Mouse (Mus musculus) cerebellum, postnatal 14 days (tissue): Measurements from ENCODE around the gene Dlgap1.

Experiments used
- DNase-seq, 2 experiments: peaks; one replicate each; pipeline ENCODE4 v3.0.0; 2021; ENCODE audit warnings: mixed read lengths in 2 of 2

Gene Dlgap1

DNA sequence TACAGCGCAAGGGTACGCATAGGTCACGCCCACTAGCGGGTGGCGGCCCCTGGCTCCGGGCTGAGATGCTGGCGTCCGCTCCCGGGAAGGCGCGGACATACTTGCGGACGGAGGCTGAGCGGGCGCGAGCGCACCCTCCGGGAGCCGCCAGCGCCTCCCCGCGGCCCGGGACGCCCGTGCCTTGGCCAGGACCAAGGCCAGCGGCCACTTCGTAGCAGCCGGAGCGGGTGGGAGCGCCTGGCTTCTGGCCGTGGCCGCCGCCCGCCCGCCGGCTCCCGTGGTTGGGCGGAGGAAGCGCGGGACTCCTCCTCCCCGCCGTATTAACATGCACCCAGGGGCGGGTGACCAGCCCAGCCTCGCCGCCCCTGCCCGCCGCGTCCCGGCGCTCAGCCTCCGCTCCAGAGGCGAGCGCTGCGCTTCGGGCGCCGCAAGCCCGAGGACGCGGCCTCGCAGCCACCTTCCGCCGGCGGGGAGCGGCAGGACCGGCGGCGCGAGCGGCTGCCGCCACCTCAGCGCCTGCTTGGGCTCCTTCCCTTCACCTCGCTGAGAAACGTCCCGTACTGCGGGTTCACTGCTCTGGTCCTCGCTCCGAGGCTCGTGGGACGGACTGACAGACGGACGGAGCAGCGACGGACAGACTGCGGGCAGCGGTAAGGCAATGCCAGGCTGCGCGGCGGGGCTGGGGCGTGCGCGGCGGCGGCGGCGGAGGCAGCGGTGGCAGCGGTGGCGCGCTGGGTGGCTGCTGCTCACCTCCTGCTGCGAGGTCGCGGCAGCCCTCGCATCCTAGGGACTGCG, at the start of gene Dlgap1:
Gene Dlgap1, plus strand, starts transcription at position 53 of the 795 bp plus-strand sequence.
- peak; percentile 83 to 90 for DNase-seq

- no peak for DNase-seq
These were observed 13.9 kb upstream of the Dlgap1 start for GRCm38 (mm10) chr17:69954936-69955335.

GRCm38 (mm10) chr17:69969816-69970750, 1.2 kb downstream of the Dlgap1 start:
- peak; percentile 66 to 68 for DNase-seq

- DNase-seq, result no peak
These were observed 4.2 kb downstream of the Dlgap1 start for GRCm38 (mm10) chr17:69973081-69973480.

- DNase-seq, result peak in 1 of 2 experiments; percentile 34
These were observed 5.1 kb downstream of the Dlgap1 start for GRCm38 (mm10) chr17:69973991-69974390.

GRCm38 (mm10) chr17:69982236-69982923, 13.5 kb downstream of the Dlgap1 start:
- peak in 1 of 2 experiments; percentile 41 for DNase-seq

DNA sequence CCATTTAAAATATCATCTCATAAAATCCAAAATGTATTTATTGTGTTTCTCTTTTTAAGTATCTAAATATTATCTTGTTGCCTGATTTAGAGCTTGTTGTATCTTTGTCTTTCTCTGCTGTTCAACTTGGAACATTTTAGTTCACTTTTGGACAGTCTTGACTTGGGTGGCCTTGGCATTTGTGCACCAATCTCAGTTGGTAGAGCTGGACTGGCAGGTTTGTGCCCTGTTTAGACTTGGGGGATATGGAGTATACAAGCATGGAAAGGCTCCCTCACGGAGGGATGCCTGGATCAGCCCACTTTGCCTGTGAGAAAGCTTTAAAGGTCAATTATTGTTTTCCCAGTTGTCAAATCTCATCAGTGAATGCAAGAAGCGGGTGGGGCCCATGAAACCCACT, 27.5 kb downstream of the Dlgap1 start:
- DNase-seq, result no peak

DNA sequence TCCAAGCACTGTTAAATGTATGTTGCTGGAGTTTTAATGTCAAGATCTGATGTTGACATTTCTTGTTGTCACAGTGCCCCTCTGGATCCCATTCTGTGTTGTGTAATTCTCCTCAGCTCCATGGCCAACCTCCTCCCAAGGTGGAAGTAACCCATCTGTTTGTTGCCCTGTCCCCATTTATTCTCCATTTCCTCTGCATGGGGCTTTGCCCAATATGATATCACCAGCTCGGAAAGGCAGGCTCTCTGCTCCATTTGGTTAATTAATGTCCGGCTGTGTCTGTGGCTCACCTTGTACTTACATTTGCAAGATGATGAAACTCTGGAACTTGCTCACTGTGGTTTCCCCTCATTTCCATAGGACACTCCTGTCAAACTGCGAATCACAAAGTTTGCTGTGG, 33.2 kb downstream of the Dlgap1 start:
- DNase-seq, result peak; percentile 15 to 41

DNA sequence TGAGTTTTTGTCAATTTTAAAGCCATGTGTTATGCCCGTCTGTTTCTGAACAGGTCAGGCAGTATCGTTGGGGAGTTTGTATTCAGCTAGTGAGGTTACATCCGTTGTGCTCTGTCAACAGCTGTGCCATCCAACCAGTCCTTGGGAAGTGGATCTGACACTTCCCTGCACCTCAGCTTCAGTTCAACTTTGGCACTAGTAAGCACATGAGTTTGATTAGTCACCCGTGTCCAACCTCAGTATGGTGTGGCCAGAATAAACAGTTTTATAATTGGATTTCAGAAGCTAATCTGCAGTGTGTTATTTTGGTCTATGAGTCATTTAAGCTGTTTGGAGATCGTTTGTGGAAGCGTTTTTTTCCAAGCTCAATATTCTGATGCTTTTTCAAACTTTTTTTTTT, 35.8 kb downstream of the Dlgap1 start:
- no peak for DNase-seq

- DNase-seq, result no peak
These were observed 38.7 kb downstream of the Dlgap1 start for GRCm38 (mm10) chr17:70007607-70008006.

DNA sequence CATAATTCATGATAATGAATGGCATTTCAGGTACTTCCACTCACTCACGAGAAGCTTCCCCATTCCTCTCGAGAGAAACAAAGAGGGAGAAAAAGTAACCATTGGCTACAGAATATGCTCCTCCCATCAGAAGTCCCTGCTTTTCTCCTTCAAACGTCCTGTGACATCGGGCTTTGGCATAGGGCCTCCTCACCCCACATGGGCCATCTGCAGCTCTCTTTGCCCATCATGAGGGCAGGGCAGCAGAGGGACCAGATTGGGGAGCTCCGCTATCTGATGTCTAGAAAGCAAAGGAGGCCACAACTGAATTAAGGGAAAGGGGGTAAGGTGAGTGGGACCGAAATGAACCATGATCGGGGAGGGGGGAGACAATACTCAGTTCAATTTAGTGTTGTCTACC, 47.6 kb downstream of the Dlgap1 start:
- peak; percentile 26 to 39 for DNase-seq

DNA sequence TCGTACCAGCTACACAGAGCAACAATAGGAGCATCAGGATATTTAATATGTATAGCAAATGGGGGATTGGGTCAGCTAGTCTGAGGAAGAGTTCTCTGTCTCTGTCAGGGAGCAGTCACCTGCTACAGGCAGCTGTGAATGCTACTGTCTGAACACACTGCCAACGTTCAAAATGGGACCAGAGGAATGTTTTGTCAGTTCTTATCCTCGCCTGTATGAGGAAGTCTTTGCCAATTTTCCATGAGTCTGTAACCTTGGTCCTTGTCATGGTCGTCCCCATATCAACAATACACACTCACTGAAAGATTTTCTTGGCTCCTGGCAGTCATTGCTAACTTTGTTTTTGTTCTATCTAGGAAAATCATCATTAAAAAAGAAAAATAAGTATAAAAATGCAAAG, 51.5 kb downstream of the Dlgap1 start:
- no peak for DNase-seq

DNA sequence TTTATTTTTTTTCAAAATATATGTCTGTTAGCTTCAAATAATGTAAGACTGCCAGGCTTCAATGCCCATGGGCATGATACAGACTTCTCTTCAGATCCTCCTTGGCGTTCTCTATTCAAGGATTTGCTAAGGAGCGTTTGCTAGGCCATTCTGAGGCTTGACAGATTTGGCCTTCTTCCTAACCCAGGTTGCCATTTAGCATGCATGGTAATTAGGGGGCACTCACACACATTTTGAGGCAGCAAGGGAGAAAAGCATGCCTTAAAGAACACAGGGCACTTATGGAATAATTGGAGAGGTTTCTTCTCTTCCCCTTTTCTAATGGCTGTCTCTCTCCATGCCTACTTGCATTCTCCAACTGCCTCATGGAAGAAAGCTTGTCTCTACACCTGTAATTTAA, 53.7 kb downstream of the Dlgap1 start:
- no peak for DNase-seq

GRCm38 (mm10) chr17:70034862-70035261, 66.0 kb downstream of the Dlgap1 start:
- no peak for DNase-seq

DNA sequence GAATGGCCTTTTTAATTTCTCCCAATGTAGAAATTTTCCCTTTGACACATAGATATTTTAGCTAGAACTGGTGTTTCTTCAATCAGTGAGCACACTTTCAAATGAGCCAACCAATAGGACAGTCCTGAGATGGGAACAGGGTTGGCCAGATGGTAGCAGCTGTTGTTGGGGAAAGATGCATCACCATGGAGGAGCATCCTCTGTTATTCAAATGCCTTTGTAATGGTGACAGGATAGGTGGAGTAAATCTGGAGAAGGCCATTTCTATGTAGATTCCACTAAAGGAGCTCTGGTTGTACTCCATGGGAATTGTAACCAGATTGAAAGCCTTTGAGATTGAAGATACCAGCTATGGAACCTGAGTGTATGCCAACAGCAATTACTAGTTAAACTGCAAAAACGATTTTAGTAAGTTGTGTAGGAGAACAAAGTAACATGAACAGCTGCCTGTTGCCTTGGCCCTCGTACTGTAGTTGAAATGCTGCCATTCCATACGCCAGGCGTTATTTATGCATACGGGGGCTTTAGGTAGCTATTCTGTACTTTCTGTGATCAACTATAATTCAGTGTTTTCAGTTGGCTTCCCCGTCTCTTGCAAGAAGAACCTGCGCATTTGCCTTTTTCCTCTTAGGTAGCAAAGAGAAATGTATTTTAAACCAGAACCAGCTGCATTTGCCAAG, 72.0 kb downstream of the Dlgap1 start:
- no peak for DNase-seq

GRCm38 (mm10) chr17:70068281-70068680, 99.4 kb downstream of the Dlgap1 start:
- no peak for DNase-seq

GRCm38 (mm10) chr17:70072066-70072465, 103.2 kb downstream of the Dlgap1 start:
- peak; percentile 89 to 93 for DNase-seq

- DNase-seq, result no peak
These were observed 119.3 kb downstream of the Dlgap1 start for GRCm38 (mm10) chr17:70088220-70088619.

DNA sequence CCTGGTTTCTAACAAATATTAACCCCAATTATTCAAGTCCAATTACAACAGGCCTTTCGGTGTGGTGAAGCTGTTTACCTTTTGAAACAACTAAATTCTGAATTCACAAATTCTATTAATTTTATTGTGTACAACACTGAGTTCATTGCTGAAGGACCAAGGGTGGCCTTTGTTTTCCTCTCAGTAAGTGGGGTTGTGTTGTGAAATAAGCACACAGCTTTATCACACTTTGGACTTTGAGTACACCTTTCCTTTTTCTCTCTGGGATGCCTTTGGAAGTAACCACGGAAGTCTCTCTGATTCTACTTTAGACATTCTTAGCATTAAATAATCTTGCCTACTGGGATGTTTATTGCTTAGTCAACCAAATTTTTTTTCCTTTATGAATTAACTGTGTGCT, 121.9 kb downstream of the Dlgap1 start:
- DNase-seq, result no peak

DNA sequence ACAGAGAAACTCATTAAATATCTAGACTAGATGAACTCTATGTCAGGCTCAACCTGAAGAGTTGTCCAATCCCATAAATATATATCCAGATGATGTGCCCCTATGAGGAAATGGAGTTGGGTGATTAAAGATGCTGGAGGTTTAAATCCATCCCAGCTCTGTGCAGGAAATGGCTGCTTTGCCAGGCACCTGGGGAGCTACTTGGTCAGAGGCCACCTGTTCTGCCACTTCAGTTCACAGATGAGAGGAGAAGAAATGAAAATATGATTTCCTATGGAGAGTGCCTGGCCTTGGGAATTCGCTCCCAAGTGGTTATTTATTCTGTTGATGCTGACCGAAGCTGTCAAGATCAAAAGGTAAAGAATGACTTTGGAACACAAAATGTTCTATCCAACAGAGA, 160.3 kb downstream of the Dlgap1 start:
- DNase-seq, result peak; percentile 92 to 95

- no peak for DNase-seq
These were observed 201.0 kb downstream of the Dlgap1 start for GRCm38 (mm10) chr17:70169831-70170230.

- no peak for DNase-seq
These were observed 203.7 kb downstream of the Dlgap1 start for GRCm38 (mm10) chr17:70172500-70173036.
